Mouse (Mus musculus) hematopoietic multipotent progenitor cell, adult 10-12 weeks (in vitro differentiated cells): ENCODE measurements around the gene Spdye4a. TPM values are rescaled to one million over a fixed set of nuclear protein-coding genes. Genes with fewer than 3 reads are reported as not detected.

Experiments used
- polyA plus RNA-seq: library from polyadenylated mRNA; stranded (reverse); fragments of >175 nt; gene quantifications from 2 replicates; pipeline ENCODE4 v1.2.3, GENCODE M21; 2012; ENCODE audit warnings: low replicate concordance

The Spdye4a gene
- not detected in 2 replicates for polyA plus RNA-seq

GRCm38 (mm10) chr5:143226790-143227189 is at the start of gene Spdye4a:
TSS of gene Spdye4a (minus strand) at chr5:143226890.

GRCm38 (mm10) chr5:143269363-143270150 is 42.9 kb upstream of the Spdye4a start, which contains the start of gene Zfp316:
TSS of gene Zfp316 (minus strand) at chr5:143270022.

GRCm38 (mm10) chr5:143235028-143235693 is 8.5 kb upstream of the Spdye4a start, which contains the start of gene Zfp12:
TSS of gene Zfp12 (plus strand) at chr5:143235163.

GRCm38 (mm10) chr5:143180255-143181076 is 46.2 kb downstream of the Spdye4a start, which contains the start of the genes Rbak and Spdye4b:
TSS of gene Rbak (minus strand) at chr5:143180775.
TSS of gene Spdye4b (plus strand) at chr5:143181017.

Other genes with a start within 250 kb of the Spdye4a start
- 32.8 and 34.2 TPM in 2 replicates for gene Rnf216, start 113.9 kb downstream of the Spdye4a start, polyA plus RNA-seq
- gene Olfr718-ps1, start 79.3 kb downstream of the Spdye4a start, polyA plus RNA-seq: not detected in 2 replicates
- gene Rbak, start 46.1 kb downstream of the Spdye4a start, polyA plus RNA-seq: 2.1 and 2.4 TPM in 2 replicates
- gene Spdye4b, start 45.9 kb downstream of the Spdye4a start, polyA plus RNA-seq: not detected in 2 replicates
- 4.7 and 5.5 TPM in 2 replicates for gene Zfp12, start 8.3 kb upstream of the Spdye4a start, polyA plus RNA-seq
- 7.1 and 13.7 TPM in 2 replicates for gene Zfp316, start 43.1 kb upstream of the Spdye4a start, polyA plus RNA-seq
- 0.11 TPM in 1 of 2 replicates, not detected in the other for gene Zfp853, start 66.7 kb upstream of the Spdye4a start, polyA plus RNA-seq
- gene E130309D02Rik, start 88.5 kb upstream of the Spdye4a start, polyA plus RNA-seq: 58.1 and 79.3 TPM in 2 replicates
- 29.8 and 78.4 TPM in 2 replicates for gene Zdhhc4, start 102.4 kb upstream of the Spdye4a start, polyA plus RNA-seq
- gene Grid2ip, start 130.4 kb upstream of the Spdye4a start, polyA plus RNA-seq: not detected in 2 replicates
- gene Kdelr2, start 176.9 kb upstream of the Spdye4a start, polyA plus RNA-seq: 30.7 and 37.1 TPM in 2 replicates
- 5.8 and 9.1 TPM in 2 replicates for gene Daglb, start 237.7 kb upstream of the Spdye4a start, polyA plus RNA-seq